Mouse (Mus musculus) R1 (cell line): ENCODE results near the gene Slc20a1.
A peak's percentile ranks its signal among the peaks of the same experiment; 100 is the strongest.

ENCODE experiments used
- DNase-seq: peaks from one replicate; pipeline ENCODE4 v3.0.0-alpha.2; 2018; ENCODE audit warnings: low read depth, low spot score

Slc20a1 gene

DNA sequence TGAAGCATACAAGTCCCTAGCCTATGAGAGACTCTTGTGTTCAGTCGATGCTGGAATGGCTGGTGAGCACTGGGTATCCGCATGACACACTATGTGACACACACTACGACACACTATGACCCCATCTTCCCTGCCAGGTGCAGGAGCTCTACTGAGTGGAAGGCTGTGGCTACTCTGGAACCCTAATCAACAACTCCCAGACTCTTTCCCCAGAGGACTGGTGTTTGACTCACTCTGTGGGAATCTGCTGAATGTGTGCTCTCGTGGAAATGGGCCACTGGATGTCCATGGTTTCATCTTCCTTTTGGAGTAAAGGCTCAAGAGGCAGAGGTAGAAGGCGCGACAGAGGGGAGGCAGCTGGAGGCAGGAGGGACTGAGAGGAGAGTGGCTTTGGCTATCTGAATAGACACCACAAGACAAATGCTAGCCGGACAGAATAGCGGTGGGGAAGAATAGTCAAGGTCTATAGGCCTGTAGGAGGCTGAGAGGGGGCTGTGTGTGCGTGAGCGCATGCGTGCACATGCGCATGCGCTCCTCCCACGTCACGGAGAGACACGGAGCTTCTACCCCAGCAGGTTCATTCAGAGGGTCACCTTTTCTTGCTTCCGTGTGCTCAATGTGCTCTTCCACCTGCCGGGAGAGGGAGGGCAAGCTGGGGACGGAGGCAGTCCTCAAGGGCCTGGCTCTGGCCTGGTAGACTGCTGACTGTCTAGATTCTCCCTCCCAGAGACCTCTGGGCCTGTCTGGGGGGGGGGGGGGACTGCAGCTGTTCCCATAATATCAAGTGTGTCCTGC is 54.5 kb downstream of the Slc20a1 start:
- DNase-seq = peak; percentile 87

DNA sequence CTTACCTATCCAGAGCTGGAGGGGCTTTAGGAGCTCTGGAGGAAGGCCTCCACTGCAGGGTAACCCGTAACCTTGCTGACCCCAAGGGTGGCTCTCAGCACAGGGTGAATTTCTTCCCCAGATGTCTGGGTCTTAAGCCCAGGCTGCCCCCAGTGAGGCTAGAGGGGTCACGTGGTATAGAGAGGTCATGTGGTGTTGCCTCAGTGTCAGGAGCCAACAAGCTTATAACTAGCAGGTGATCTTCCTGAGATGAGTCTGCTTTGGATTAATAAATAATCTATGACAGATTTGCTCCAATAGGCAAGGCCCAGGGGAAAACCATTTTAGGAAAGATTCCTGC is 55.0 kb downstream of the Slc20a1 start:
- DNase-seq = peak; percentile 63

DNA sequence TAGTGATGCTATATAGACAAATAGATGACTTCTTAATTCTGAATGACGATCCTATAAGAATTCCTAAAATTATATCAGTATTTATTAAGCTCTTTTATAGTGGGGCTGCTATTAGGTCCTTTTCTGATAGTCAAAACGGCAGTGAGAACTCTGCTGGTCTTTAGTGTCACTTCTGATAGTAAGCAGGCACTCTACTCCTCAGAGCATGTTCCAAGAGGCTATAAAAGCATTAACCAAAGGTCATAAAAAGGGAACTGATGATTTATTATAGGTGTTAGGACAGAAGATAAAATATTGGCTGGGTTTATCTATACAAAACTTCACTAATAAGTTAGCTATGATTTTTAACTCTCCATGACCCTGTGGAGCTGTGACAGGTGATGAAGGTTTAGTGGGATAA is 55.5 kb downstream of the Slc20a1 start:
- DNase-seq = no peak

GRCm38 (mm10) chr2:129256006-129256405 is 57.4 kb downstream of the Slc20a1 start:
- no peak for DNase-seq

GRCm38 (mm10) chr2:129258056-129258455 is 59.5 kb downstream of the Slc20a1 start:
- DNase-seq = no peak

DNA sequence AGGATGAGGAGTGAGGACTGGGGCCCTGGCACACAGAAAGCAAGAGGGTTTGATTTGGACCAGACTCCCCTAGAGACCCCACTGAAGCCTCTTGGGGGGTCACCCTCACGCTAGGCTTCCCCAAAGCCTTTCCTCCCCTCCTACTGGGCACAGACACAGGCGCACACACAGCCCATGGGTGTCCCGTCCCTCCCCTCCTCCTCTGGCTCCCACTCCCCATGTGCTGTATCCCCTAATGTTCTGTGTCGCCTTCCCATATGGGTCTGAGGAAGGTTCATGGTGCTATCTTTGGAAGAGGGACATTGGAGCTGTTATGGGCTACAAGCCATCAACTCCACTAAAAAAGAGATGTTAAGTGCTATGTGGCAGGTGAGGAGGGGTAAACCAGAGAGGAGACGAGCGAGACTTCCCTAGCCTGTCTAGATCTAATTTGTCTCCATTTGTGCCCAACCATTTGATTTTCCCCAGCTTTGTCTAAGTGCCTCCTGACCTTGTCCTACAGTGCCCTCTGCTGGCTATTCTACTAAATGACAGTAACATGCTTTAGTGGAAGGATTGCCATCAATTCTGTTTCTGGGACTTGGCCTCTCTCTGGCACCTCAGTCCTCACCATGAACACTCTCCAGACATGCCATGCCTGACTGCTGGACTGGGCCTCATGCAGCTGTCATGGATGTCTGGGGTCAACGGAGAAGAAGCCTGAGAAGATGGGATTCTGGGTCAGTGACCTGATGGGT is 60.1 kb downstream of the Slc20a1 start:
- DNase-seq = peak; percentile 85

GRCm38 (mm10) chr2:129260646-129261045 is 62.1 kb downstream of the Slc20a1 start:
- no peak for DNase-seq
